Mouse (Mus musculus): Measurements from ENCODE around the gene Ppp3ca.

GRCm38 (mm10) chr3:136818997-136819396, 149.1 kb downstream of the Ppp3ca start:
- TF ChIP-seq POLR2A (IDR thresholded peaks at IDR 0.05; ENCODE audit: control insufficient read depth, low read depth, low read length) (no peak), CTCF (IDR thresholded peaks at IDR 0.05; ENCODE audit: control insufficient read depth, insufficient read depth, insufficient replicate concordance, low read depth, low read length) (no peak)
